Mouse (Mus musculus) heart, adult 2 months (tissue): ENCODE data around the gene Il1rl2. TPM values are rescaled to one million over a fixed set of nuclear protein-coding genes. Genes with fewer than 3 reads are reported as not detected.

Experiments
- DNase-seq, 2 experiments: peaks; one replicate each; pipeline ENCODE4 v3.0.0; 2021
- H3K27ac ChIP-seq: fragments of 200-600 bp; 2 replicates; pipeline ENCODE4 v1.8.1; 2022
- H3K27me3 ChIP-seq: fragments of 200-500 bp; 2 replicates; pipeline ENCODE4 v1.6.1; 2012; ENCODE audit warnings: mild to moderate bottlenecking, low read length, inconsistent platforms, mixed read lengths; ENCODE audit not compliant: control insufficient read depth, insufficient read depth
- H3K36me3 ChIP-seq: fragments of 200-500 bp; 2 replicates; pipeline ENCODE4 v1.6.1; 2012; ENCODE audit warnings: low read length, inconsistent platforms; ENCODE audit not compliant: control insufficient read depth, insufficient read depth
- H3K4me1 ChIP-seq: fragments of 200-500 bp; 2 replicates; pipeline ENCODE4 v1.6.1; 2011; ENCODE audit warnings: low read length; ENCODE audit not compliant: control insufficient read depth, insufficient read depth
- H3K4me3 ChIP-seq: fragments of 200-600 bp; 2 replicates; pipeline ENCODE4 v1.8.1; 2022
- H3K79me2 ChIP-seq: fragments of 200-500 bp; replicated peaks from 2 replicates; pipeline ENCODE4 v1.6.1; 2012; ENCODE audit warnings: mild to moderate bottlenecking, inconsistent platforms, low read length, moderate library complexity, mixed read lengths; ENCODE audit not compliant: control insufficient read depth, insufficient read depth
- H3K9ac ChIP-seq: fragments of 200-500 bp; 2 replicates; pipeline ENCODE4 v1.6.1; 2012; ENCODE audit warnings: low read depth, mild to moderate bottlenecking, control low read depth, inconsistent platforms, low read length, mixed read lengths
- CTCF ChIP-seq: fragments of 200-600 bp; IDR thresholded peaks from 2 replicates; pipeline ENCODE4 v1.8.1; 2022; ENCODE audit warnings: antibody characterized with exemption, mild to moderate bottlenecking, moderate library complexity
- EP300 ChIP-seq: fragments of 200-500 bp; IDR thresholded peaks from 2 replicates; pipeline ENCODE4 v1.6.1; 2011; ENCODE audit warnings: low read depth, low read length, control low read depth; ENCODE audit not compliant: insufficient read depth
- POLR2A ChIP-seq: fragments of 200-500 bp; IDR thresholded peaks from 2 replicates; pipeline ENCODE4 v1.6.1; 2011; ENCODE audit warnings: mild to moderate bottlenecking, low read depth, low read length, control low read depth; ENCODE audit not compliant: insufficient read depth
- WGBS: fragments of 180-500 bp; shearing (Covaris S2); methylation state at CpG from one replicate; pipeline ENCODE4 v1.1.7; 2018; 5-methylcytosine and 5-hydroxymethylcytosine counted together
- intact Hi-C: fragments of 180-260 bp; cut with DNase I; formaldehyde crosslinking; loops from one replicate; pipeline ENCODE4 v1.15.1; 2025
- polyA plus RNA-seq: library from polyadenylated mRNA; depleted of rRNA; stranded (reverse); fragments of >200 nt; gene quantifications from 2 replicates; pipeline ENCODE4 v1.2.3, GENCODE M21; 2012
- total RNA-seq, 2 experiments: library from RNA; stranded (reverse); gene quantifications; 2 replicates each; pipeline ENCODE4 v1.2.3; 2021

Gene Il1rl2
- total and polyA plus RNA-seq, 3 experiments, result 0.84 to 1.5 (median 1.1) TPM

DNA sequence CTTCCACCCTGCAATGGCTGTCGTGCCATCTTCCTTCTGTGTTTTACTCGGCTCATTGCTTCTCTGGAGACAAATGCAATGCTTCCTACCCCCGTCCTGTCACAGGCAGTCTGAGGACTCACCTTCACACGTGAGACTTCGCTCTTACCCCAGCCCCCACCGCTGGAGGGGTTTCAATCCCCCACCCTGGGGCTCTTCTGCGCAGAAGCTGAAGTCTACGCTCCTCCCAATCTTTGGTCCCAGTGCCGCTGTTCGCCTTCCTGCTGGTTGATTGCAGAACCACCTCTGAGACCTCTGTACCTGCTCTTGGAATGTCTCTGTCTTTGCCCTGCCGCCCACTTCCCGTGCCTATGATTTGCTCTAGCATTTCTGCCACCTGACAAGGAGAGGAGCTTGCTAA, 10.4 kb upstream of the Il1rl2 start:
- no peak overlapping the region for H3K27ac ChIP-seq
- no peak overlapping the region for H3K9ac ChIP-seq
- no peaks in the 10 kb centered on the region for H3K79me2 ChIP-seq
- intact Hi-C loops, result no loop called here
- no peaks in the 10 kb centered on the region for H3K4me1 ChIP-seq
- no peaks in the 10 kb centered on the region for H3K27me3 ChIP-seq
- 84% methylated on average over 12 of the region's 12 CpGs for WGBS
- no peak for DNase-seq
- TF ChIP-seq EP300 (no peak), CTCF (no peak), POLR2A (no peak)
- no peak overlapping the region for H3K4me3 ChIP-seq
- H3K36me3 ChIP-seq, result no peaks in the 10 kb centered on the region; the same call in 1 of the 2 replicates

DNA sequence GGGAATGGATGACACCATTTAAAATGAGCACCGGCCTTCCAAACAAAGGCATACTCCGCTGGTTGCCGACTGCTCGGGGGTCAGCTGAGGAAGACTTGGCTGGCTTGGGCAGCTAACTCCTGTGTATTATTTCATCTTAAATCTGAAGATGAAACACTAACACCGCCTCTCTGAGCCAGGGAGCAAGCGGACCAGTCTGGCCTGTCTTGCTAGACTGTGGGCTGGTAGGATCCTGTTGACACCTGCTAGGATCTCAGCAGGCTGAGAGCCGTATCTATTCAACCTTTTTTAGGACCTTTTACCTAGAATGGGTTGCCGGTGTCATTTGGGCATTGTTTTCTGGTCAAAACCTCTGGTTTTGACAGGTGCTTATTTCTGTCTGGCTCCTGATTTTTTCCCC, 6.8 kb upstream of the Il1rl2 start:
- TF ChIP-seq CTCF (no peak), POLR2A (no peak), EP300 (no peak)
- Histone ChIP-seq H3K4me3 (no peak overlapping the region), H3K27me3 (no peaks in the 10 kb centered on the region), H3K79me2 (no peaks in the 10 kb centered on the region), H3K36me3 (no peaks in the 10 kb centered on the region; the same call in 1 of the 2 replicates), H3K9ac (no peak overlapping the region), H3K27ac (no peak overlapping the region), H3K4me1 (no peaks in the 10 kb centered on the region)
- DNase-seq, result no peak
- intact Hi-C loops, result no loop called here
- 91% methylated on average over 8 of the region's 8 CpGs for WGBS

DNA sequence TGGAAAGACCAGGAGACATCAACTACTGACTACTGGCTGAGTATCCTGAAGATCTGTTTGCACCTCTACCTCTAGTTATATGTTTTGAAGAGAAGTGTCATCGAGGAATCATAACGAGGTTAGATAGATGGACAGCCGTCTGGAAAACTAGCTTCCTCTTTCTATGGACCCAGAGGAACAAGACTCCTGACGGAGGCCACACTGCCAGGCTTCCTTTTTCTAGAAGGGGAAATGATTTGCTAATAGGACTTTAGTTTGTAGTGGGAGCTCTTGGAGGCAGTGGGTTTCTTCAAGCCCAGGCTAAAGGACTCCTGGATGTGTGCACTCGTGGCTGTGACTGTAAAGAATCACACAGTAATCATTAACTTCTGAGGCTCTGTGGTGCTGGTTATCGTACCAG, 2.6 kb upstream of the Il1rl2 start:
- Histone ChIP-seq H3K4me1 (peaks cover 2% of the 10 kb centered on the region; the same call in 1 of the 2 replicates), H3K79me2 (no peaks in the 10 kb centered on the region), H3K4me3 (no peak overlapping the region), H3K27ac (no peak overlapping the region), H3K36me3 (no peaks in the 10 kb centered on the region), H3K9ac (no peak overlapping the region), H3K27me3 (no peaks in the 10 kb centered on the region)
- intact Hi-C loops, result no loop called here
- TF ChIP-seq POLR2A, result no peak
- no peak for TF ChIP-seq EP300
- no peak for TF ChIP-seq CTCF
- no peak for DNase-seq
- 71% methylated on average over 6 of the region's 6 CpGs for WGBS

DNA sequence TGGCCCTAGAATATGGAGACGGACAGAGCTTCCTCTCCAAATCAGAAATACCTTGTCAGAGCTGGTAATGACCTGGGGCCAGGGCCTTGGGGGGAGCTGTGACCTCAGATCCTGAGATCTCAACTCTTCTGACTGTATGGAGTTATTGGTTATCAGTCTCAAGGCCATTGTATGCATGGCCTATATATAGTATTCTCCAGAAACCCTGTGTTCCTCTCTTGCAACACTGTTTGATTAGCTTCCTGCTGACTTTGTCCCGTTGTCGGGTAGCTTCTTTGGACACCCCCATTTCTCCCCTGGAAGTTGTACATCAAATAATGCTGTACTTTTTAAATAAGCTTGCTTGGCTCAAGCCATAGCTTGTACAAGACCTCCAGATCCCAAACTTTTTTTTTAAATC, 1.9 kb upstream of the Il1rl2 start:
- Histone ChIP-seq H3K9ac (no peak overlapping the region), H3K4me1 (peaks cover 2% of the 10 kb centered on the region; the same call in 1 of the 2 replicates), H3K36me3 (no peaks in the 10 kb centered on the region), H3K4me3 (no peak overlapping the region), H3K27me3 (no peaks in the 10 kb centered on the region), H3K79me2 (no peaks in the 10 kb centered on the region), H3K27ac (no peak overlapping the region)
- 68% methylated on average over 3 of the region's 3 CpGs for WGBS
- TF ChIP-seq POLR2A (no peak), EP300 (no peak), CTCF (no peak)
- DNase-seq, result no peak
- intact Hi-C loops, result no loop called here

DNA sequence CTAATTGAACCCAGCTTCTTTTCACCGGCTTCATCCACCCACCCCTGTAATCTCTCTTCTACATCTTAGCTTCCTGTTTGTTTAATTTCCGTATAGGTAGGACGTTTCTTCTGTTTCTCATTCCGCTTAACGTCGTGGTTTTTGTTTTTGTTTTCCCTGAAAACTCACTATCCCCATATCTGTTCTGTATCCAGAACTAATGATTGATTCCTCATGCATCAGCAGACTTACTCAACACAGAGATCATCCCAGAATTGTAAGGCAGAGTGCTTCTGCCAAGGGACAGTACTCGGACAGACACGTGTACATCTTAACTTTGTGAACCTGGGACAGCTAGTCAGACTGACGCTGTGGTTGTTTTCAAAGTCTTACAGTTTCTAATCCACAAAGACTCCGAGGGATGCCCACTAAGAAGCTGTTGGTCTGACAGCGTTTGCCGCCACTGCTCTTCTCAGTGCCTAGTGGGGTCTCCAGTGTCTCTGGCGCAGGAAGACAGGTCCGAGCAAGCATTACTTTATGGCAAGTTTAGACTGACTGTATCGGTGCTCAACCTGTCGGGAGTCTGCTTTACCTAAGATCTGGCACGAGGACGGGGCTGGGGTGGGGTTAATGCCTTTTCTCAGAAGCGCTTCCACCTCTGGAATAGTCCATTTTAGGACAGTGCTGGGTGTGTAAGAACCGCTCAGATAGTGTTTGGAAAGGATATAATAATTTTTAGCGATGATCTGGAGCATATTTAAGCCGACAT, 719 bp downstream of the Il1rl2 start:
- no peak for TF ChIP-seq POLR2A
- TF ChIP-seq CTCF, result no peak
- peaks cover 2% of the 10 kb centered on the region; the same call in 1 of the 2 replicates for H3K4me1 ChIP-seq
- H3K27ac ChIP-seq, result peak overlapping the region; percentile 36

DNA sequence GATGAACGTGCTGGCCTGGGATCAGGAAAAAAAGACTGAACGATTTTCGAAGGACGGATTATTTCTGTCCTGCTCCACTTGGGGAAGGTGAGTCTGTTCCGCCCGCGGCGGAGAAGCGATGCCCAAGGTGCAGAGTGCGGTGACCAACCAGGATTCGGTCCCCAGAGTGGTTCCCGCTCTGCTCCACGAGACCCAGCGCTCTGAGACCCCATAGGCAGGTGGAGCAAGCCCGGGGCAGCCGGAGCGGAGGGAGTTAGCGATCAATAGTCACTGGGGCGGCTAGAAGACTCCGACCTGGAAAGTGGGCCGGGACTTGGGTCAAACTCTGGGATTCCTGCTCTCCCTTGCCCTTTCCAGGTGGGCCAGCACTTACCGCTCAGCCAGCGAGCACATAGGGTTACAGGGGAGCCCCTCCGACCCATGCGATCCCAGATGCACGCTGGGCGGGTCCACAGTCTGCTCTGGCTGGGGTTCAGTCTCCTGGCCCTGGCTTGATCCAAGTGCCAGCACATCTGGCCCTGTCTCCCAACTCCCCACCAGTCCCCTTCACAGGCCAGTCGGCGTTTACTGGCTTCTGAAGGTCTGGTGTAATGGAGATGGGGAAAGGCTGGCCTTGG, 1.4 kb downstream of the Il1rl2 start:
- Histone ChIP-seq H3K27me3 (no peaks in the 10 kb centered on the region), H3K27ac (no peak overlapping the region), H3K36me3 (no peaks in the 10 kb centered on the region), H3K4me3 (peak overlapping the region; percentile 44), H3K9ac (peak overlapping the region; percentile 28), H3K4me1 (peaks cover 2% of the 10 kb centered on the region; the same call in 1 of the 2 replicates), H3K79me2 (no peaks in the 10 kb centered on the region)
- TF ChIP-seq CTCF, result no peak
- no peak for TF ChIP-seq EP300
- no peak for TF ChIP-seq POLR2A
- 22% methylated on average over 29 of the region's 29 CpGs for WGBS
- DNase-seq, result no peak
- intact Hi-C loops, result no loop called here

More for the DNA sequence above, 719 bp downstream of the Il1rl2 start:
- intact Hi-C loops, result no loop called here
- H3K79me2 ChIP-seq, result no peaks in the 10 kb centered on the region
- peak overlapping the region; percentile 44 for H3K4me3 ChIP-seq
- 7% methylated on average over 22 of the region's 22 CpGs for WGBS
- H3K36me3 ChIP-seq, result no peaks in the 10 kb centered on the region
- no peaks in the 10 kb centered on the region for H3K27me3 ChIP-seq
- DNase-seq, result peak in 1 of 2 experiments; percentile 31
- peak overlapping the region; percentile 64 for H3K9ac ChIP-seq
